In genomic region chr15:98990669-98991539, GRCm38 (mm10) we compare ENCODE assay signal across 9 mouse cellular contexts. TPM values are rescaled to one million over a fixed set of nuclear protein-coding genes. Genes with fewer than 3 reads are reported as not detected.
DNase-seq lines count a peak whose midpoint lies in the region; ATAC-seq and TF ChIP-seq lines count a peak whose summit lies in the region.
"Had no signal": no experiment of that assay in that cellular context is flagged by ENCODE, and none has a peak within 500 bp of the region (broad histone marks: within the 10 kb centered on the region; RNA-seq: fewer than 3 reads in every experiment).

No protein-coding gene starts in this region.

- 6% methylated on average over 15 of the region's 15 CpGs for WGBS in hindbrain, postnatal 0 days
- 62% methylated on average over 15 of the region's 15 CpGs for WGBS in liver, postnatal 0 days (ENCODE audit: insufficient replicate concordance)

- peaks cover 41% of the 10 kb centered on the region for H3K4me1 ChIP-seq in hindbrain, postnatal 0 days (ENCODE audit: insufficient read depth, low read length)
- peaks cover 12% of the 10 kb centered on the region for H3K4me1 ChIP-seq in liver, postnatal 0 days (ENCODE audit: insufficient read depth)

- intact Hi-C loops in left cerebral cortex, adult 2 months (cut with DNase I) = loop anchor here (5.0 kb wide), 1 partner anchor 119 kb away; the partner anchor contains the start of gene Kmt2d

- peak overlapping the region; percentile 60 for H3K4me2 ChIP-seq in hindbrain, postnatal 0 days (ENCODE audit: low read depth, low read length)
- no peak overlapping the region for H3K4me2 ChIP-seq in liver, postnatal 0 days (ENCODE audit: low read depth, low read length)

- H3K9me3 ChIP-seq in hindbrain, postnatal 0 days (ENCODE audit: low read length) = no peaks in the 10 kb centered on the region
- H3K9me3 ChIP-seq in liver, postnatal 0 days (ENCODE audit: low read length) = no peaks in the 10 kb centered on the region
- H3K9me3 ChIP-seq: megakaryocyte, embryonic 14.5 days had no signal

- H3K4me3 ChIP-seq in left cerebral cortex, adult 2 months = no peak overlapping the region
- peak overlapping the region; percentile 18 for H3K4me3 ChIP-seq in hindbrain, postnatal 0 days (ENCODE audit: low read length)
- no peak overlapping the region for H3K4me3 ChIP-seq in liver, postnatal 0 days (ENCODE audit: low read depth, low read length)
- H3K4me3 ChIP-seq: megakaryocyte, embryonic 14.5 days had no signal

- peak overlapping the region; percentile 95 for H3K27ac ChIP-seq in left cerebral cortex, adult 2 months
- peak overlapping the region; percentile 88 for H3K27ac ChIP-seq in hindbrain, postnatal 0 days
- H3K27ac ChIP-seq in liver, postnatal 0 days (ENCODE audit: low read depth) = no peak overlapping the region

- H3K9ac ChIP-seq in hindbrain, postnatal 0 days (replicated peaks; ENCODE audit: low read length) = peak overlapping the region; percentile 61
- no peak overlapping the region for H3K9ac ChIP-seq in liver, postnatal 0 days (replicated peaks)

- no peak for TF ChIP-seq EP300 in liver, postnatal 0 days (IDR thresholded peaks at IDR 0.05; ENCODE audit: low read depth)

- no peak for TF ChIP-seq CTCF in left cerebral cortex, adult 2 months (IDR thresholded peaks at IDR 0.05)
- TF ChIP-seq CTCF in hindbrain, postnatal 0 days (IDR thresholded peaks at IDR 0.05; ENCODE audit: low read depth) = no peak
- TF ChIP-seq CTCF in liver, postnatal 0 days (IDR thresholded peaks at IDR 0.05; ENCODE audit: low read depth) = no peak

- H3K27me3 ChIP-seq in hindbrain, postnatal 0 days (ENCODE audit: insufficient read depth, low read length) = no peaks in the 10 kb centered on the region
- H3K27me3 ChIP-seq in liver, postnatal 0 days (ENCODE audit: insufficient read depth, low read length) = no peaks in the 10 kb centered on the region
- H3K27me3 ChIP-seq: megakaryocyte, embryonic 14.5 days had no signal

- H3K36me3 ChIP-seq in hindbrain, postnatal 0 days (ENCODE audit: insufficient read depth, low read length) = no peaks in the 10 kb centered on the region
- no peaks in the 10 kb centered on the region for H3K36me3 ChIP-seq in liver, postnatal 0 days (replicated peaks; ENCODE audit: insufficient read depth, low read length)

- DNase-seq in left cerebral cortex, adult 2 months (ENCODE audit: extremely low spot score in 1 of 2, low spot score in 2 of 2) = no peak
- DNase-seq in left cerebral cortex, adult 18-20 months (ENCODE audit: low spot score in 2 of 2) = no peak
- DNase-seq in embryo, embryonic 11 days = peak; percentile 75
- DNase-seq in hindbrain, postnatal 0 days (ENCODE audit: low spot score) = no peak
- peak; percentile 61 for DNase-seq in skeletal muscle tissue, adult 2 months (ENCODE audit: low read depth, low spot score)
- DNase-seq in adipocyte (ENCODE audit: low spot score) = no peak
- no peak for DNase-seq in liver, postnatal 0 days
- no peak for DNase-seq in thymus, postnatal 14 days

- no peak for ATAC-seq in hindbrain, postnatal 0 days
- ATAC-seq in liver, postnatal 0 days = no peak

RNA-seq across cellular contexts. Expression of gene Tuba1a, which starts 37.4 kb away (rescaled TPM):
- 100 to 1,000 TPM; 817 to 827 TPM for total RNA-seq in left cerebral cortex, adult 2 months (2021)
- 100 to 1,000 TPM; 874 to 893 TPM for total RNA-seq in left cerebral cortex, adult 18-20 months (2021)
- total RNA-seq in hindbrain, postnatal 0 days (2014; rRNA removed) = 18,723 and 19,179 TPM in 2 replicates
- polyA plus RNA-seq in hindbrain, postnatal 0 days (2015; fragmentation: Nextera tagmentation; extraction: Ambion mirVana) = 11,647 and 12,500 TPM in 2 replicates
- 28.1 and 28.7 TPM in 2 replicates for polyA plus RNA-seq in liver, postnatal 0 days (2015; fragmentation: Nextera tagmentation; extraction: Ambion mirVana)

RNA-seq across cellular contexts. Expression of gene Gm49450, which starts 37.6 kb away (rescaled TPM):
- total RNA-seq in left cerebral cortex, adult 2 months (2021) = not detected
- total RNA-seq in left cerebral cortex, adult 18-20 months (2021) = not detected
- total RNA-seq in hindbrain, postnatal 0 days (2014; rRNA removed) = 1,661 and 1,767 TPM in 2 replicates
- not detected in 2 replicates for polyA plus RNA-seq in hindbrain, postnatal 0 days (2015; fragmentation: Nextera tagmentation; extraction: Ambion mirVana)
- not detected in 2 replicates for polyA plus RNA-seq in liver, postnatal 0 days (2015; fragmentation: Nextera tagmentation; extraction: Ambion mirVana)

RNA-seq across cellular contexts. Expression of gene Tuba1c, which starts 38.8 kb away (rescaled TPM):
- 10 to 100 TPM; 56.1 to 61.4 TPM for total RNA-seq in left cerebral cortex, adult 2 months (2021)
- 10 to 100 TPM; 65.4 to 66.8 TPM for total RNA-seq in left cerebral cortex, adult 18-20 months (2021)
- 43.8 and 58.3 TPM in 2 replicates for total RNA-seq in hindbrain, postnatal 0 days (2014; rRNA removed)
- 24.0 and 24.2 TPM in 2 replicates for polyA plus RNA-seq in hindbrain, postnatal 0 days (2015; fragmentation: Nextera tagmentation; extraction: Ambion mirVana)
- 149 and 152 TPM in 2 replicates for polyA plus RNA-seq in liver, postnatal 0 days (2015; fragmentation: Nextera tagmentation; extraction: Ambion mirVana)

RNA-seq across cellular contexts. Expression of gene Tuba1b, which starts 56.5 kb away (rescaled TPM):
- 100 to 1,000 TPM; 509 to 550 TPM for total RNA-seq in left cerebral cortex, adult 2 months (2021)
- total RNA-seq in left cerebral cortex, adult 18-20 months (2021) = 100 to 1,000 TPM; 584 to 602 TPM
- 3,512 and 3,813 TPM in 2 replicates for total RNA-seq in hindbrain, postnatal 0 days (2014; rRNA removed)
- polyA plus RNA-seq in hindbrain, postnatal 0 days (2015; fragmentation: Nextera tagmentation; extraction: Ambion mirVana) = 1,613 and 1,711 TPM in 2 replicates
- 389 and 423 TPM in 2 replicates for polyA plus RNA-seq in liver, postnatal 0 days (2015; fragmentation: Nextera tagmentation; extraction: Ambion mirVana)

Comparison
In these comparisons a context has a peak if more than half of its experiments do, and no peak if none do; other contexts are left out.
1. DNase-seq: peak in embryo, embryonic 11 days (single experiment) and skeletal muscle tissue, adult 2 months (single experiment); none in left cerebral cortex, adult 2 months (0 of 2), left cerebral cortex, adult 18-20 months (0 of 2), hindbrain, postnatal 0 days (single experiment), adipocyte (single experiment), liver, postnatal 0 days (single experiment) and thymus, postnatal 14 days (single experiment).
2. RNA of gene Tuba1a, which starts 37.4 kb away (total RNA-seq): 18,723 to 19,179 TPM in hindbrain, postnatal 0 days; 874 to 893 TPM in left cerebral cortex, adult 18-20 months and 817 to 827 TPM in left cerebral cortex, adult 2 months; every median in the first group is over 10 times any median in the second.
3. RNA of gene Gm49450, which starts 37.6 kb away (total RNA-seq): 1,661 to 1,767 TPM in hindbrain, postnatal 0 days; not detected in left cerebral cortex, adult 2 months and not detected in left cerebral cortex, adult 18-20 months; every median in the first group is over 1,000 times any median in the second.